Mouse (Mus musculus): ENCODE data around the gene Mydgf. TPM values are rescaled to one million over a fixed set of nuclear protein-coding genes. Genes with fewer than 3 reads are reported as not detected.

Mydgf gene
- polyA plus RNA-seq, 1 experiment, result 96.4 TPM

- no peak for DNase-seq (ENCODE audit: low read depth)
Observed at GRCm38 (mm10) chr17:56194357-56194756, 10.6 kb upstream of the Mydgf start.

GRCm38 (mm10) chr17:56191266-56191665 lies 7.5 kb upstream of the Mydgf start:
- DNase-seq (ENCODE audit: low read depth), result no peak

DNA sequence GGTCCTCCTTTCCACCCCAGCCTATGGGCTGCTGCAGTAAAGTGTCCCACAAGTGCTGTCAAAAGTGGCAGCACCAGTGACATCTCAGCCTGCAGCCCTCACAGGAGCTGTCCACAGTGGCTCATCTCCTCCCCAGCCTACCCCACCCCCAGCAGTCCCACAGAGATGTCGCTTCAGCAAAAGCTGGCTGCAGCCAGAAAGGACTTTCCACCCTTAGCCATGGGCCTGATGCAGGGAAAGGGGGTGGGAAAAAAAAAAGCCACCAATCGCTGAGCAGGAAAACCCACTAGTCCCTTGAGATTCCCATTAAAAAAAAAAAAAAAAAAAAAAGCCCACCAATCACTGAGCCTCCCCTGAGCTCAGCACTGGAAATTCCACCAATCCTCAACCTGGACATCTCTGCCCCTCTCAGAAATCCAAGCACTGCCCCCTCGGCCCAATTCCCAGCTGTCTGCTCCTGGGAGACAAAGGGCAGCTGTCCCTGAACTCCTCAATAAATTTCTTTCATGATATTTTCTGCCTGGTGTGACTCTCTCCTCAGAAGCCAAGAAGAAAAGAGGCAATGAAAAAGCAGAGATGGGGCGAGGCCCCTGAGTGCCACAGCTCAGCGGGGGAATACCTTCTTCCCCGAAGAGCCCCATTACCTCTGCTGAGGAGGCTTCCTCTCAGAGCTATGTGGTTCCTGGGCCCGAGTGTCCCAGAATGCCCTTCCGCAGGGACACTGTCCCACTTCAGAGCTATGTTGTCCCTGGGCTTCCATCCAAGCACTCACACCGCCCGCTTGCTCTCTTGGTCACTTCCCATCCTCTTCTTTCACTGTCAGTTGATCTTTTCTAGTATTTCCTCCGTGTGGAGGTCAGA lies 1.8 kb upstream of the Mydgf start:
- no peak for DNase-seq (ENCODE audit: low read depth)

DNA sequence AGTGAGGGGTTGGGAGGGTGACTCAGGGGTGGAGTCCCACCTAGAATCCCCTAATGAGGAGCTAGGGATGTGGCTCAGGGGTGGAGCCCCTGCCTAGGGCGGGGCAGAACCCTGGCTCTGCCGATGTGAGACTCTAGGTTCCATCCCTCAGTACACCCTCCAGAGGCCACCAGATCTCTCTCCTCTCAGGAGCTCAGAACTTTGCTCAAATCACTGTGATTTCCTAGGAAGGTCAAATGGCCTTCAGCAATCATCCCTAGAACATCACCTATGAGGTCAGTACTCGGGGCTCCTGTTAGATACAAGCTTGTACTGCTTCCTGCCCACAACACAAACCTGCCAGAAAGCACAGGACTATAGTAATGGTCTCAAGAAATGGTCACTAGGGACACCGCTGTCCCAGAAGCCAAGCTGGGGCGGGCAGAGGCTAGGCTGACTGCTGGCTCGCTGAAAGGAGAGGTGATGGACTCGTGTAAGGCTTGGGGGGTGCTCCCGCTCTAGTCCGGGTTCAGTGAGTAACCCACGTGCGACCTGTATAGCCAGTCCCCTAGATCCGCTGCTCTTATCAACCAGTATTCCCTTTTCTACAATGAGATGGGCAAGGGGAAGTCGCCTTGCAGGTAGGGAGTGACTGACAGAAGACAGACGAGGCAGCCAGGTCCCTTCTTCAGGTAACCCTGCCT lies 604 bp downstream of the Mydgf start:
- DNase-seq (ENCODE audit: low read depth), result no peak

DNA sequence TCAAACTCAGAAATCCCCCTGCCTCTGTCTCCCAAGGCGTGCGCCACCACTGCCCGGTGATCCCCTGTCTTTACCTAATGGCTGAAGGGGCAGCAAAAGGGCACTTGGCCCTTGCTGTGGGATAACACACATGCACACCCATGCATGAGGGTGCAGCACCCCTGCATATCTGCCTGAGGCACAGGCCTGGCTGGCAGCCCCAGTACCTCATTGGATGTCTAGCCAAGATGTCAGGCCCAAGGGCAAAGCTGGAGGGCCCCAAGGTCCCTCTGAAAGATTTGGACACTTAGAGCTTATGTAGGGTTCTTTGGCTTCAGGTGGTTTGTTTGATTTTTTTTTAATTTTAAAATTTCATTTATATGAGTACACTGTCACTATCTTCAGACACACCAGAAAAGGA lies 8.3 kb downstream of the Mydgf start:
- DNase-seq (ENCODE audit: low read depth), result no peak

GRCm38 (mm10) chr17:56173401-56174046 lies 10.2 kb downstream of the Mydgf start:
- DNase-seq (ENCODE audit: low read depth), result no peak

GRCm38 (mm10) chr17:56171881-56172280 lies 11.8 kb downstream of the Mydgf start:
- DNase-seq (ENCODE audit: low read depth), result no peak

DNA sequence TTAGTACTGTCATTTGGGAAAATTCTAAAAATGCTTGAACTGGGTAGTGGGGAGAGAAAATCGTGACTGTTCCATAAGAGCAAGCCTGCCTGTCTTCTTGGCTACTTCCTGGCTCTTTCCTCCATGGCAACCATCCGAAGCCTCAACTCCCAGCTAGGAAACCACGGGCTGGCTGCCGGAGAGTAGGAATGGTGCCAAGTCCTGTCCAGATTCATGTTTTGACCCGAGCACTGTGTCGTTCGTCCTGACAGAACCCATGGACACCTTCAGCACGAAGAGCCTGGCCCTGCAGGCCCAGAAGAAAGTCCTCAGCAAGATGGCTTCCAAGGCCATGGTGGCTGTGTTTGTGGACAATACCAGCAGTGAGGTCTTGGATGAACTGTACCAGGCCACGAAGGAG lies 12.3 kb downstream of the Mydgf start:
- DNase-seq (ENCODE audit: low read depth), result no peak

- no peak for DNase-seq (ENCODE audit: low read depth)
Observed at GRCm38 (mm10) chr17:56170636-56171035, 13.1 kb downstream of the Mydgf start.

DNA sequence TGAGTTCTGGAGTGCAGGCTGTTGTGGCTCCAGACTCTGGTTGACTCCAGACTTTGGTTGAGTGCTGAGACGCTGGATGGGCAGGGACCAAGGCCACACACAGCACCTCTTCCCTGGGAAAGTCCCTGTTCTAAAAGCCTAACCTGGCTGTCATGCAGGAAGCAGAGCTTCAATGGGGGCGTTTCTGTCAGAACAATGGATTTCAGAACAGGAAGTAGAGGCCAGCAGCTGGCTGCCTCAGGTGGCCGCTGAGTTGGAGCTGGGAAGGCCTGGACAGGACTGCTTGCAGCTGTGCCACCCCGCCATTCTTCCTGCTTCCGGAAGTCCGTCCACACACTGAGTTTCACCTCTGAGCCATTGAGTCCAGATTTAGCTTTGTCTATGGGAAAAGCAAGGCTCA lies 13.9 kb downstream of the Mydgf start:
- DNase-seq (ENCODE audit: low read depth), result no peak

GRCm38 (mm10) chr17:56165671-56166070 lies 18.0 kb downstream of the Mydgf start:
- DNase-seq (ENCODE audit: low read depth), result no peak

GRCm38 (mm10) chr17:56164510-56164909 lies 19.2 kb downstream of the Mydgf start:
- no peak for DNase-seq (ENCODE audit: low read depth)

GRCm38 (mm10) chr17:56163523-56164102 lies 20.1 kb downstream of the Mydgf start:
- peak; percentile 23 for DNase-seq (ENCODE audit: low read depth)

GRCm38 (mm10) chr17:56162231-56162774 lies 21.4 kb downstream of the Mydgf start, which contains the start of gene Tnfaip8l1:
TSS of gene Tnfaip8l1 (plus strand) at chr17:56162477.
- peak; percentile 30 for DNase-seq (ENCODE audit: low read depth)

DNA sequence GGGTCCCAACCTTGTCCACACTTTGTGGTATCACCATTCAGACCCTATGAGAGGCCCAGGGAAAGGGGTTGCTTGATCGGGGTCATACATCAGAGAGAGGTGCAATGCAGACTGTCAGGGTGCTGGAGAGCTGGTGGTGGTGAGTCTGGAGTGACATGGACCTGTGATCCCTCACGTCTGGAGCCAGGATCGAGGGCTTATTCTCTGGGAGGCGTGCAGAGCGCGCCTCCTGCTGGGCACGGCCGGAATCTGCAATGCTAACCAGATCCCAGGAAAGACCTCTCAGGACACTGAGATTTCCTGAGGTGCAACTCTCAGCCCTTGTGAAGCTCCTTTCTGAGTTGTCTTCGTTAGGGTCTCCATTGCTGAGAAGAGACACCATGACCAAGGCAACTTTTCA lies 24.0 kb downstream of the Mydgf start:
- DNase-seq (ENCODE audit: low read depth), result no peak

DNA sequence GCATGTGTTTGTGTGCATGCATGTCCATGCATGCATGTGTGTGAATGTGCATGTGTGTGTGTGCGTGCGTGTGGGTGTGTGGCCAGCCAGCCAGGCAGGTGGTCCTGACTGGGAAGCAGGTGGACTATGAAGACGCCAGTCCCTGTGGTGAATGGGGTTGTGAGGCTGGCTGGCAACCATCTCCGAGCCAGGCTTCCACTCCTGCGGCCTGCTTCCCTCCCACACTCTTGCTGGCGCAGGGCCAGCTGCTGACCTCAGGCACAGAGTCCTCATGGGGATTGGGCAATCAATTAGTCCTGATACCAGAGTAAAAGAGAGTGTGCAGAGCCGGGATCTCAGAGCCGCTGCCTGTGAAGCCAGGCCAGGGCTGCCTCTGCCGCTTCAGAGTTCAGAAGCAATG lies 30.1 kb downstream of the Mydgf start:
- peak; percentile 38 for DNase-seq (ENCODE audit: low read depth)

- DNase-seq (ENCODE audit: low read depth), result no peak
Observed at GRCm38 (mm10) chr17:56149897-56150296, 33.8 kb downstream of the Mydgf start.

- no peak for DNase-seq (ENCODE audit: low read depth)
Observed at GRCm38 (mm10) chr17:56148790-56149618, 34.7 kb downstream of the Mydgf start.

DNA sequence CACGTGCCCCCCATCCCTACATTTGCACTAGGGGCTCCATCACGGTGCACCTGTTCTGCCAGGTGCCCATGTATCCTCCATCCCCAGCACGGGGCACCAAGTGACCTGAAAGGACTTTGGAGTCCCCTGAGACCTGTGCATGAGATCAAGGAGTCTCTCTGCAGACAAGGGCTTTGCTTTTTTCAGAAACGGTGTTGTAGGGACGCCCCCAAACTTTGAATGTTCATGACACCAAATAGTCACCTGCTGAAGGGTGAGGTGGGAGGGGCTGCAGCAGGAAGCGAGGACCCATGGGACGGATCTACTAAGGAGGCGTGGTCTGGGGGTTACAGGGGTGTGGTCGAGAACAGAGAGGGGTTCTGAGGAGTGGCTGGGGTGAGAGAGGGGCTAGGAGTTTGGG lies 35.4 kb downstream of the Mydgf start:
- DNase-seq (ENCODE audit: low read depth), result no peak

DNA sequence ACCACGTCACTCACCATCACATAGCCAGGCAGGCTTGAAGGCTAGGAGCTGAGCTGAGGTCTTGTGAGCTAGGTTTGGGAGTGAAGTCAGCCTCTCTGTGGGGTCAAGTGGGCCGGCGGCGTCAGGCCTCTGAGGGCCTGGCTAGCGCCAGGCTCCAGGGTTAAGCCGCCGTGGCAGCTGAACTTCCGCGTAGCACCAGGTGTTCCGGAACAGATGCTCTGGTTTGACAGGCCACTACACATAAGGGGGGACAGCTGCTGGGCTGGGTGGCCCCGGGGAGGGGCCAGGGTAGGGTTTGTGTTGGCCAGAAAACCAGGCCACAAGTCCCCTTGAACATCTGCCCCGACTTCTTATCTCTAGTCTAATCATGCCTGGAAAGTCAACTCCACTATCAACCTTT lies 36.3 kb downstream of the Mydgf start:
- no peak for DNase-seq (ENCODE audit: low read depth)

DNA sequence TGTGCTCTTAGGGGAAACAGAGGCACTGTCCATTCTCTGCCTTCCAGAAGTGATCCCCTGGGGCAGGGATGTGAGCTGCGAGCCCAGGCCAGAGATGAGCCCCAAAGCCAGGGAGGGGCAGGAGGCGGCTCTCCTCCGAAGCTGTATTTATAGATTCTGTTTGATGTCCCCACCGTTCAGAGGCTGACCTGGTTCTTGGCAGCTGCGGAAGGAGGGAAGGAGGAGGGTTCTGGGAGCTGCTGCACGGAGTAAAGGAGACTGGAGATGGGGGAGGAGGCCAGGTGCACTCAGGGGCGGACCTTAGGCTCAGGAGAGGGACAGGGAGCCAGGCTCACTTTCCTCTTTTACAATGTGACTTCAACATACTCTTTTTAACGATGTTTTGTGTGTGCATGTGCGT lies 37.6 kb downstream of the Mydgf start:
- DNase-seq (ENCODE audit: low read depth), result no peak

All from gonadal fat pad, adult 2 months (tissue).